Mouse (Mus musculus) layer of hippocampus, postnatal 14 days (tissue): Measurements from ENCODE around the gene Hap1. TPM values are rescaled to one million over a fixed set of nuclear protein-coding genes. Genes with fewer than 3 reads are reported as not detected.
A peak's percentile ranks its signal among the peaks of the same experiment; 100 is the strongest.

Experiments used
- DNase-seq, 2 experiments: peaks; one replicate each; pipeline ENCODE4 v3.0.0; 2021 to 2022; ENCODE audit warnings: low spot score in 2 of 2, mixed read lengths in 1 of 2
- long read RNA-seq, 2 experiments: library from polyadenylated mRNA; stranded (forward); transcript quantifications; one replicate each; pipeline ENCODE4 v2.0.0; 2021
- total RNA-seq, 2 experiments: library from RNA; stranded (reverse); gene quantifications; 2 replicates each; pipeline ENCODE4 v1.2.3; 2021

The Hap1 gene
- total RNA-seq, result 100 to 1,000 TPM; 110 to 123 TPM
- long read RNA-seq, experiment 1, transcript Hap1-201 (11 exons, 2,120 nt), result major isoform, 6 of 43 reads
- long read RNA-seq, experiment 1, partial matches to known transcripts, result 3 of 43 reads
- long read RNA-seq, experiment 1, other reads (novel, unspliced or antisense), result 34 of 43 reads
- long read RNA-seq, experiment 2, transcript Hap1-201 (11 exons, 2,120 nt), result major isoform, 8 of 56 reads
- long read RNA-seq, experiment 2, partial matches to known transcripts, result 4 of 56 reads
- long read RNA-seq, experiment 2, other reads (novel, unspliced or antisense), result 44 of 56 reads

DNA sequence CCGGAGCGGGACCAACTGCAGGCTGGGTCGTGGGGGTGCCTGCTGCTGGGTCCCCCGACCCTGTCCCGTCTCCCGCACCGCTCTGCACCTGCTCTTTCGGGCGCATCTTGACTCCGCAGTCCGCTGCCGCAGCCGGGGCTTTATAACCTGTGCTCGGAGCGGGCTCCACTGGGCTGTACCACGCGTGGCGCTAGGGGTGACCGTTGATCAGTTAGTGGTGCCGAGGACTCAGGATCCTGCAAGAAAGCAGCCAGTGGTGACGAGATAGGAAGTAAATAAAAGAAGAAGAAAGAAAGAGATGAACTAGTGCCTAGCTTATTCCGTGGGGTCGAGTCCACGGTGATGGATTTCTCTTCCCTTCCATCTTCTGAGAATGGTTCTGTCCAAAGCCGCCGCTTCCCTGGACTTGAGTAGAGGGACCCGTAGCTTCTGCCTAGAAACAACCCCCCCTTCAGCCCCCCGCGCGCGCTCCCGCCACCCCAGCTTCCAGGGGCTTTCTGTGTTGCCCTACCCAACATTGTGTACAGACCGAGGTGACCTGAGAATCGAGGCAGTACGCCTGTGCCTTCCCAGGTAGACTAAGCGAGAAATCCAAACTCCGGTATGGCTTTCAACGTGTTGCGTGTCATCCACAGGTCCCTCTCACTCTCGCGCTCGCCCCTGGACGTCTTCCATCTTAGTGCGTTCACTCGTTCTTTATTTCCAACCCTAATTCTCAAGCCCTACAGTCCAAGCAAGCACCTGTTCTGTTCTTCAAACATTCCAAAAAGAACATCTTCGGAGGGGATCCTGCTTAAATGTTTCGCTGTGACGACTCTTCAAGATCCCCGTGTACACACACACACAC is at the start of gene Hap1:
Hap1 (minus strand) TSS at position 157 of the 847 bp plus-strand sequence.
- peak; percentile 73 to 80 for DNase-seq

- DNase-seq, result no peak
These were observed 48.6 kb upstream of the Hap1 start for GRCm38 (mm10) chr11:100404456-100405074.

DNA sequence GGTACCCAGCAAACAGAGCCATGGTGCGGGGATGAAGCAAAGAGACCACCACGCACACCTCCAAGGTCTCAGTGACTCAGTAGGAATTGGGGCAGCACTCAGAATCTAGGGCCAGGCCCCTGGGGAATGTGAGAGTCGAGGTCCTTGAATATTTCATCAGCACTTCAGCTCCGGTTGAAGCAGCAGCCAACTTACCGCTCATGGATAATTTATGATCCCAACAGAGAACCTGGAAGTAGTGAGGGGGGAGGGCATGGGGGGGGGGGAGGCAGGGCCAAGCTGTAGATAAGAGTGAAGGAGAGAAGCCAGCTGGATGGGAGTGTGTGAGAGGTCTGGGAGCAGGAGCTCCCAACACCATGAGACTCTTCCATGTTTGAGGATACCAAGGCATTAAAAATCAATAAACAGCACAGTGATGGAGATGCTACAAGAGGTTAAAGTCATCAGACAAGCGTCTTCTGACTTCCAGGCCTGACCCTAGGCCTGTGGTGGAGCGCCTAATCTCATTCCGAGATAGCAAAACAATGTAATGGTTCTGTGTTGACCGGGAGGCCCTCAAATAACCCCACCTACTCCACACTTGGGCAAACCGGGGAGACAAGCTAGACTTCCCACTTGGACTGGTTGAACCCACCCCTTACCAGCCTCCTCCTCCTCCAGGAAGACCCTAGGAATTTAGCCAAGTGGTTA is 47.7 kb upstream of the Hap1 start:
- DNase-seq, result no peak

- DNase-seq, result no peak
These were observed 46.8 kb upstream of the Hap1 start for GRCm38 (mm10) chr11:100402682-100403081.

DNA sequence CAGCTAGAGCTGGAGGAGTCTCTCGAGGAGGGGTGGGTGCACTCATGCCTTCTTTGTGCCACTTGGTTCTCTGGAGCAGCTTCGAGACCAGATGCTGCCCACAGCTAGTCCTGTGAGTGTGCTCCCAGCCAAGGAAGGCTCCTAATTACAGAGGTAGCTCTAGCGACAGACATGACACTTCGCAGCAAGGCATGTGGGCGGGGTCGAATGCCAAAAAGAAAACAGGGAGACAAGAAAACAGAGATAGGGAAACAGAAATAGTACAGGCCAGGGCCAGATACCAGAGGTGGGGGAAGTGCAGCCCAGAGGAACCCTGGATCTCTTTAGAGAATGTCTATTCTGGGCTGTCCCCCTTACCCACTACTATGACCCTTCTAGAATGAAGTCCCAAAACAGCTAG is 46.3 kb upstream of the Hap1 start:
- DNase-seq, result no peak

- no peak for DNase-seq
These were observed 44.9 kb upstream of the Hap1 start for GRCm38 (mm10) chr11:100400842-100401241.

- DNase-seq, result no peak
These were observed 44.0 kb upstream of the Hap1 start for GRCm38 (mm10) chr11:100399727-100400538.

GRCm38 (mm10) chr11:100399320-100399719 is 43.4 kb upstream of the Hap1 start:
- DNase-seq, result no peak

DNA sequence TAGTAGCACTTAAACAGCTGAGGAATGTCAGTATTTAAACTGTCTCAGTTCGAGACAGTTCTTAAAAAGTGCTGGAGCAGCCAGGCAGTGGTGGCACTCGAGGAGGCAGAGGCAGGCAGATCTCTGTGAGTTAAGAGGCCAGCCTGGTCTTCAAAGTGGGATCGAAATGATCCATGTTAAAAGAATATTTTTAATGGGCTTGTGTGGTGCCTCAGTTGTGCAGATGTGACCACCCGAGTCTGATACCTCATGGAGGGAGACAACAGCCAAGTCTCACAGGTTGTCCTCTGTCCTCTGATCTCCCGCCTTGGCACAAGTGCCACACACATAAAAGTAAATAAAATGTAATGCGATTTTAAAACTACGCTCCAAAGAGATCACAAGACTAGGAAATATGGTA is 42.6 kb upstream of the Hap1 start:
- no peak for DNase-seq

DNA sequence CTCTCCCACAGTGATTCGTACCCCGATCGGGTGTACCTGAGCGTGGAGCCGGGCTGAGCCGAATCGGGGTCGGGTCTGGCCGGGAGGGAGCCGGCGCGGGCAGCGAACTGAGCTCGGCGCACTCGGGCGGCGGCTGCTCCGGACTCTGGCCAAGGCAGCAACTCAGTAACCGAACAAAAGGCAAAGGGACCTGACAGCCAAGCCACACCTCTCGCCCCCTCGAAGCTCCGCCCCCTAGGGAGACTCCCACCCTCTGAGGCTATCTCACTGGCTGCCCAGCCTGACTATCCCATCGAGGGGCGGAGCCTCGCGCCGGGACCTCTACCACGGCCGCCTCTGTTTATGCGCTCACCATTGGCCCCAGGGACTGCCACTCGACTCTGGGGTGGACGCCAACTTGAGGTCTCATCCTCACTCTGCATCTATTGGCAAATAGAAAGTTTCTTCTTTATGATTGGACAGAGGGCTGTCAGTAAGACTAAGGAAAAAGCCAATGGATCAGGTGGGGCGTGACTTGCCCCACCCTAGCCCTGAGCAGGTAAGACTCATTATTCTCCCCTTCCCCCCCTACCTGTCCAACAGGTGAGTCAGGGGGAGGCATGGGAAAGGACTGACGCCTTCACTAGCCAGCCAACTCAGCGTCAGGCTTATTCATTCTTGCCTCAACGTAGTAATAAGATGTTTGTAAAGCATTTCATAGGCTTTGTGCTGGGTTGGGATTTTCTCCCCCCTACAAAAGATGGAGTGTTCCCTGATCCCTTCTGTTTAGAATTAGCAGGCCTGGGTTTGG is 41.9 kb upstream of the Hap1 start, which contains the start of gene Jup:
Jup (minus strand) TSS at position 164 of the 790 bp plus-strand sequence.
- DNase-seq, result peak; percentile 99 to 100

DNA sequence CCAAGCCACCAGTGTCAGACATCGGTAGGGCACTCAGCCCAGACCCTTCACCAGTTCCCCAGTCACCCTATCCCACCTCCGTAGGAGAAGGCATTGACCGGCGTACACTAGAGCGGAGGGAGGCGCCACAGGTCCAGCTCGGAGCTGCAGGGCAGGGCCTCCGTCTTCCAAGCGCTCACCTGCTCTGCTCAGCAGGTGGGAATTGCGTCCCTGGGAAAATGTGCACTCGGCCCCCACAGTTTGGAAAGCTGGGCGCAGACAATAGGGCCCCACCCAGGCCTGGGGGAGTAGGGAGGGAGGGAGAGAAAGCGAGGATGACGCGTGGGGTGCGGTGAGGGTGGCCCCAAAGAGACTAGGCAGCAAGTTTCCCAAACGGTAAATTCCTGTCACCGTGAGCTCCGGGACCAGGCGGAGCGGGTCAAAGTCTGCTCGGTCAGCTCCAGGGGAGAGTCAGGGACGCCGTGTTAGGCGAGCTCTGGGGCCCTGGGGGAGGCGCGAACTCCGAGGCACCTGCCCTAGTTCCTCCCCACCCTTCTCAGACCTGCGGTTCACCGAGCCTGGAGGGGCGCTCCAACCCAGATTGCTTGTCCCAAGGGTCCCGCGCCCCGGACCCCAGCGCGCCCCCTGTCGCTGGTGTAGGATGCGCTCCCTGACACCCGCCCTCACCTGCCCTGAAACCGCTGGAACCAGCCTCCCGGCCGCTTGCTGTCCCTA is 41.1 kb upstream of the Hap1 start:
- DNase-seq, result no peak

DNA sequence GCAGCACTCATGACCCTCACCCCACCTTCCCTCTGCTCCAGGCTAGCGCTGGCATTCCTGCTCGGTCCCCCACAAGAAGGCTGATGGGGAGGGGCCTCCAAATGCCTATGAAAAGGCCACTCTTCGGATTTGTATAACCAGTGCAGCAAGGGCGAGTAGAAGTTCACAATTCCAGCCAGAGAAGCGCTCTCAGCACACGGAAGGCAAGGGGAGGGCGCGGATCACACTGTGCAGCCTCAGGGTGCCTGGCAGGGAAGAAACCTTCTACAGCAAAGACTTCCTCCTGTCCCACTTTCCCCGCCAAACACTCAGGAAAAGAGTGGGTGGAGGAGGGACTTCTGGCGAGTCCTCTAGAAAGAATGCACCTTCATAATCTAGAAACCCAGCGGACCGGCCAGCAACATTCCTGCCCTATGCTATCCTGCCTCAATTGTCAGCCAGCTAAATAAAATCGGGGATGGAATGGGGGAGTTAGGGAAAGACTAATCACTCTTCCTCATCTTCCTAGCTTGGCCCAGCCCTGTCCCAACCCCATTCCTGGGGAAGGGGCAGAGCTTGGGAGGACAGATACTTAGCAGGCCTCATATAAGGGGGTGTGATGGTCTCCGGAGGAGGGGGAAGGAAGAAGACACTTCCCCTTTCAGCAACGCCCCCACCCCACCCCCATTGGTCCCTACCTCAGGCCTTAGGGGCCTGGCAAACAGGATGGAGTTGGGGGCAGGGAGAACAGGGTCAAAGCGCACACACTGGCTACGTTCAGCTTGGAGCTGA is 40.1 kb upstream of the Hap1 start:
- DNase-seq, result no peak

GRCm38 (mm10) chr11:100395200-100395599 is 39.3 kb upstream of the Hap1 start:
- no peak for DNase-seq

- DNase-seq, result no peak
These were observed 38.6 kb upstream of the Hap1 start for GRCm38 (mm10) chr11:100394353-100395074.

GRCm38 (mm10) chr11:100393733-100394132 is 37.8 kb upstream of the Hap1 start:
- DNase-seq, result no peak

DNA sequence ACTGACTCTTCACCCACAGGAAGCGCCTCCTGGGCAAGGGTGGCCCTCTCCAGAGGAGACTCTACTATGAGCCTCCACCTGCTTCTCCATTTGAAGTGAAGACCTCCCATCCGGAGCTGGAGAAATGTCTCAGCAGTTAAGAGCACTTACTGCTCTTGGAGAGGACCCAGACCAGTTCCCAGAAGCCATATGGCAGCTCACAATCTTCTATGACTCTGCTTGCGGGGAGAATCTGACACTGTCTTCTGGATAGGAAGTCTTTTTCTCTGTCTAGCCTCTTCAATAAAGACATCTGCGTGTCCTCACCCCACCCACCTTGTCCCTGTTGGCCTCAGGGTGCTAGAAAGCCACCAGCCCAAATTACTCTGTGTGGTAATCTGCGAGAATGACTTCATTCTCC is 37.0 kb upstream of the Hap1 start:
- DNase-seq, result no peak

DNA sequence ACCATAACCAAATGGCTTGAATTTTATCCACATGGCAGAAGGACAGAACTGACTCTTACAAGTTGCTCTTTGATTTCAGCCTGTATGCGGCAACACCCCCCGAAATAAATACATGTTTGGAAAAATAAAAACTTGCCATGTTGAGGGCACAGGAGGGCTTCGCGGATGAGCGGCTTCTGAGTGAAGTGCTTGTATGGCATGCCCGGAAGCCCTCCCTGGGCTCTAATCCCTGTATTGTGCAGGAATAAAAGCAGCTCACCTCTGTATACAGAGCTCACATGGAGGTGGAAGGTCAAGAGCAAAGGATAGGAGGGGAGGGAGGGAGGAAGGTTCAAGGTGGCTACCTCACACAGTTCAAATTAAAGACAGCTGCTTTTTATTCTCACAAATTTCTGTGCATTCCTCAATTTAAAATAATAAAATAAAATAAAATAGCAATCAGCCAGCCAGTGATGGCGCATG is 36.0 kb upstream of the Hap1 start:
- DNase-seq, result no peak
